Mouse (Mus musculus) liver, postnatal 0 days (tissue): Measurements from ENCODE around the gene Rin3. TPM values are rescaled to one million over a fixed set of nuclear protein-coding genes. Genes with fewer than 3 reads are reported as not detected.
"Not testable (repeated sequence)": the region's sequence is repeated elsewhere in the genome, so short reads cannot be mapped to it uniquely, and the experiment has no call there.

Experiments used
- ATAC-seq: fragments of 200-750 bp; cut with Nextera tagmentation; 2 replicates; pipeline ENCODE4 v1.8.0; 2017; ENCODE audit warnings: mild to moderate bottlenecking, moderate library complexity
- DNase-seq: peaks from one replicate; pipeline ENCODE4 v3.0.0-alpha.2; 2016
- H3K27ac ChIP-seq: fragments of 300-500 bp; sonication (generic); 2 replicates; pipeline ENCODE4 v1.5.1; 2014; ENCODE audit warnings: antibody characterized with exemption, moderate library complexity, mild to moderate bottlenecking, low read depth
- H3K27me3 ChIP-seq: fragments of 300-500 bp; sonication (generic); 2 replicates; pipeline ENCODE4 v1.6.1; 2014; ENCODE audit warnings: low read length, control low read depth, mixed read lengths; ENCODE audit not compliant: insufficient read depth
- H3K36me3 ChIP-seq: fragments of 300-500 bp; sonication (generic); replicated peaks from 2 replicates; pipeline ENCODE4 v1.6.1; 2014; ENCODE audit warnings: mild to moderate bottlenecking, control low read depth, low read length, moderate library complexity, mixed read lengths; ENCODE audit not compliant: insufficient read depth
- H3K4me1 ChIP-seq: fragments of 300-500 bp; sonication (generic); 2 replicates; pipeline ENCODE4 v1.6.1; 2014; ENCODE audit warnings: antibody characterized with exemption, mild to moderate bottlenecking, control low read depth; ENCODE audit not compliant: insufficient read depth
- H3K4me2 ChIP-seq: fragments of 300-500 bp; sonication (generic); 2 replicates; pipeline ENCODE4 v1.6.1; 2014; ENCODE audit warnings: low read depth, mild to moderate bottlenecking, low read length, moderate library complexity, mixed read lengths
- H3K4me3 ChIP-seq: fragments of 300-500 bp; sonication (generic); 2 replicates; pipeline ENCODE4 v1.5.1; 2014; ENCODE audit warnings: low read depth, low read length
- H3K9ac ChIP-seq: fragments of 300-500 bp; sonication (generic); replicated peaks from 2 replicates; pipeline ENCODE4 v1.6.1; 2014; ENCODE audit warnings: mild to moderate bottlenecking, moderate library complexity
- H3K9me3 ChIP-seq: fragments of 300-500 bp; sonication (generic); 2 replicates; pipeline ENCODE4 v1.6.1; 2016; ENCODE audit warnings: mild to moderate bottlenecking, control low read depth, low read length, mixed read lengths
- CTCF ChIP-seq: sonication (generic); IDR thresholded peaks from 2 replicates; pipeline ENCODE4 v1.5.1; 2016; ENCODE audit warnings: antibody characterized with exemption, low read depth
- EP300 ChIP-seq: IDR thresholded peaks from 2 replicates; pipeline ENCODE4 v1.6.1; 2016; ENCODE audit warnings: antibody characterized with exemption, low read depth, mild to moderate bottlenecking
- WGBS: fragments of 180-500 bp; shearing (Covaris S2); extraction: QIAGEN DNeasy Blood & Tissue Kit; methylation state at CpG from one replicate; pipeline ENCODE4 v1.1.7; 2014; ENCODE audit not compliant: insufficient replicate concordance; 5-methylcytosine and 5-hydroxymethylcytosine counted together
- polyA plus RNA-seq: library from polyadenylated mRNA; unstranded; fragments of >200 nt; fragmentation: Nextera tagmentation; extraction: Ambion mirVana; gene quantifications from 2 replicates; pipeline ENCODE4 v1.2.1, GENCODE M21; 2015

Gene Rin3
- polyA plus RNA-seq, 1 experiment from 2014 or later, result 10.0 TPM

GRCm38 (mm10) chr12:102275833-102276443 is 6.9 kb upstream of the Rin3 start:
- no peaks in the 10 kb centered on the region for H3K27me3 ChIP-seq
- no peak overlapping the region for H3K9ac ChIP-seq
- H3K27ac ChIP-seq, result no peak overlapping the region
- no peaks in the 10 kb centered on the region for H3K9me3 ChIP-seq
- H3K4me1 ChIP-seq, result peaks cover 5% of the 10 kb centered on the region
- 52% methylated on average over 7 of the region's 7 CpGs for WGBS
- DNase-seq (no peak), ATAC-seq (peak; percentile 35; the same call in 1 of the 2 replicates)
- TF ChIP-seq EP300 (no peak), CTCF (no peak)
- H3K36me3 ChIP-seq, result no peaks in the 10 kb centered on the region
- no peak overlapping the region for H3K4me3 ChIP-seq
- H3K4me2 ChIP-seq, result no peak overlapping the region

- not testable (repeated sequence) for H3K9me3 ChIP-seq, DNase-seq, H3K9ac ChIP-seq, ATAC-seq, H3K27me3 ChIP-seq, H3K4me2 ChIP-seq, H3K4me3 ChIP-seq, H3K36me3 ChIP-seq, H3K27ac ChIP-seq
- 78% methylated on average over 4 of the region's 4 CpGs for WGBS
- peaks cover 20% of the 10 kb centered on the region for H3K4me1 ChIP-seq
These were observed 2.6 kb upstream of the Rin3 start for GRCm38 (mm10) chr12:102280290-102280689.

GRCm38 (mm10) chr12:102280867-102281503 is 1.9 kb upstream of the Rin3 start:
- H3K4me3 ChIP-seq, result no peak overlapping the region
- ATAC-seq, result no peak
- no peaks in the 10 kb centered on the region for H3K9me3 ChIP-seq
- no peak for DNase-seq
- no peaks in the 10 kb centered on the region for H3K36me3 ChIP-seq
- H3K4me2 ChIP-seq, result no peak overlapping the region
- WGBS, result 75% methylated on average over 7 of the region's 7 CpGs
- H3K27ac ChIP-seq, result no peak overlapping the region
- no peaks in the 10 kb centered on the region for H3K27me3 ChIP-seq
- TF ChIP-seq EP300, result no peak
- TF ChIP-seq CTCF, result no peak
- peaks cover 27% of the 10 kb centered on the region for H3K4me1 ChIP-seq
- no peak overlapping the region for H3K9ac ChIP-seq

- no peaks in the 10 kb centered on the region for H3K36me3 ChIP-seq
- no peaks in the 10 kb centered on the region for H3K9me3 ChIP-seq
- peak overlapping the region; percentile 86 for H3K4me2 ChIP-seq
- peak overlapping the region; percentile 82 for H3K9ac ChIP-seq
- ATAC-seq (no peak), DNase-seq (no peak)
- 0 out of 2 replicates have a peak overlapping the region, but pooled peaks have one; percentile 65 for H3K4me3 ChIP-seq
- H3K27me3 ChIP-seq, result no peaks in the 10 kb centered on the region
- peak overlapping the region; percentile 95 for H3K27ac ChIP-seq
- 40% methylated on average over 2 of the region's 2 CpGs for WGBS
- no peak for TF ChIP-seq EP300
- no peak for TF ChIP-seq CTCF
- H3K4me1 ChIP-seq, result peaks cover 38% of the 10 kb centered on the region
These were observed 722 bp upstream of the Rin3 start for GRCm38 (mm10) chr12:102282126-102282525.

GRCm38 (mm10) chr12:102283483-102284266 is 827 bp downstream of the Rin3 start:
- DNase-seq (peak; percentile 67), ATAC-seq (peak; percentile 64)
- no peak for TF ChIP-seq CTCF
- no peak for TF ChIP-seq EP300
- H3K4me2 ChIP-seq, result peak overlapping the region; percentile 86
- no peaks in the 10 kb centered on the region for H3K27me3 ChIP-seq
- peak overlapping the region; percentile 95 for H3K27ac ChIP-seq
- H3K4me1 ChIP-seq, result peaks cover 53% of the 10 kb centered on the region
- H3K4me3 ChIP-seq, result peak overlapping the region; percentile 65
- H3K9ac ChIP-seq, result peak overlapping the region; percentile 82
- WGBS, result 4% methylated on average over 18 of the region's 24 CpGs
- H3K36me3 ChIP-seq, result no peaks in the 10 kb centered on the region
- H3K9me3 ChIP-seq, result no peaks in the 10 kb centered on the region

GRCm38 (mm10) chr12:102284267-102284610 is 1.4 kb downstream of the Rin3 start:
- Histone ChIP-seq H3K27ac (peak overlapping the region; percentile 95; the same call in 1 of the 2 replicates), H3K27me3 (no peaks in the 10 kb centered on the region), H3K4me1 (peaks cover 53% of the 10 kb centered on the region), H3K36me3 (no peaks in the 10 kb centered on the region), H3K4me2 (peak overlapping the region; percentile 86), H3K9me3 (no peaks in the 10 kb centered on the region), H3K4me3 (peak overlapping the region; percentile 65), H3K9ac (peak overlapping the region; percentile 82)
- TF ChIP-seq EP300 (no peak), CTCF (no peak)
- WGBS, result 12% methylated on average over 9 of the region's 9 CpGs
- no peak for ATAC-seq
- no peak for DNase-seq
